Mouse (Mus musculus) Patski (cell line): ENCODE measurements around the gene Krtap10-10. TPM values are rescaled to one million over a fixed set of nuclear protein-coding genes. Genes with fewer than 3 reads are reported as not detected.

Source experiments
- ATAC-seq: fragments of 100-300 bp; one replicate; pipeline ENCODE4 v1.8.0; 2021
- CTCF ChIA-PET: fragments of 350-600 bp; sonication (Branson Sonifier 250); formaldehyde crosslinking; loops from one replicate; lab custom pipeline; 2022; ENCODE audit warnings: inconsistent platforms; lab: Charles Lee
- POLR2A ChIA-PET: fragments of 350-600 bp; sonication (Branson Sonifier 250); formaldehyde crosslinking; loops from one replicate; lab custom pipeline; 2022; ENCODE audit warnings: antibody characterized with exemption, inconsistent platforms; lab: Charles Lee
- DNase-seq: peaks from one replicate; pipeline ENCODE4 v3.0.0-alpha.2; 2011; ENCODE audit warnings: low read depth, low spot score
- H3K27me3 ChIP-seq: fragments of 371-371 bp; one replicate; pipeline ENCODE4 v1.5.1; 2021
- CTCF ChIP-seq: fragments of 100-300 bp; IDR thresholded peaks from one replicate; pipeline ENCODE4 v1.5.1; 2021
- in situ Hi-C: fragments of 300-500 bp; cut with MboI; formaldehyde crosslinking; loops from 3 replicates; pipeline ENCODE4 v1.11.1; 2018; ENCODE audit warnings: low pct_unique_long_range_greater_than_20kb, mixed read lengths
- polyA plus RNA-seq: library from polyadenylated mRNA; unstranded; gene quantifications from one replicate; pipeline ENCODE4 v1.2.3, GENCODE M21; 2021

Gene Krtap10-10
- polyA plus RNA-seq, 1 experiment from 2014 or later: not detected

GRCm38 (mm10) chr10:77867546-77867945 is 31.8 kb downstream of the Krtap10-10 start:
- DNase-seq (no peak), ATAC-seq (no peak)
- in situ Hi-C loops: no loop called here
- no peak for TF ChIP-seq CTCF
- POLR2A ChIA-PET: no interaction called here
- CTCF ChIA-PET: no interaction called here
- peaks cover 18% of the 10 kb centered on the region for H3K27me3 ChIP-seq

GRCm38 (mm10) chr10:77869651-77870050 is 33.9 kb downstream of the Krtap10-10 start:
- ATAC-seq (no peak), DNase-seq (no peak)
- POLR2A ChIA-PET: no interaction called here
- peaks cover 8% of the 10 kb centered on the region for H3K27me3 ChIP-seq
- in situ Hi-C loops: no loop called here
- no peak for TF ChIP-seq CTCF
- CTCF ChIA-PET: no interaction called here

DNA sequence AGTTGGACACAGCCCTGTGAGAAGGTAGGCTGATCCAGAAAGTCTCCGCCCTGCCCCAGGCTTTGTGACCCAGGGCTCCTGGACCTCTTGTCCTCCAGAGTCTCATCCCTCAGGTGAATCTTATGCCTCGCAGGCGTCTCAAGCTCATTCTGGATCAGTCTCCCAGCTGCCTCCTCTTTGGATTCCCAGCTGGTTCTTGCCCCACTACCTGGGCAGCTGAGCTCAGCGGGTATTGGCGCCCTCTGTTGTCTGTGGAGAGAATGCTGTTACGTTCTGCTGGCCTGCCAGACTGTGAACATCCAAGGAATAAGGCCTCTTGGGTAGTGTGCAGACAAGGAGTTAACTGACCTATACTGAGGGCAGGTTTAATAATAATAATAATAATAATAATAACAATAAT is 43.2 kb downstream of the Krtap10-10 start:
- H3K27me3 ChIP-seq: peaks cover 11% of the 10 kb centered on the region
- no peak for TF ChIP-seq CTCF
- CTCF ChIA-PET: interaction anchor here (0.6 to 1.3 kb wide), 2 partner anchors 34 to 221 kb away, joined by 3 read pairs; no protein-coding TSS in a partner anchor
- ATAC-seq: no peak
- in situ Hi-C loops: no loop called here
- no peak for DNase-seq
- POLR2A ChIA-PET: no interaction called here

- DNase-seq (no peak), ATAC-seq (no peak)
- H3K27me3 ChIP-seq: peaks cover 18% of the 10 kb centered on the region
- ChIA-PET CTCF (no interaction called here), POLR2A (no interaction called here)
- in situ Hi-C loops: no loop called here
- TF ChIP-seq CTCF: no peak
These were observed 44.6 kb downstream of the Krtap10-10 start for GRCm38 (mm10) chr10:77880305-77880704.

- ChIA-PET CTCF (no interaction called here), POLR2A (no interaction called here)
- TF ChIP-seq CTCF: no peak
- peaks cover 11% of the 10 kb centered on the region for H3K27me3 ChIP-seq
- no peak for DNase-seq
- in situ Hi-C loops: no loop called here
- no peak for ATAC-seq
These were observed 46.8 kb downstream of the Krtap10-10 start for GRCm38 (mm10) chr10:77882553-77882952.

- POLR2A ChIA-PET: no interaction called here
- CTCF ChIA-PET: no interaction called here
- no peak for TF ChIP-seq CTCF
- in situ Hi-C loops: no loop called here
- ATAC-seq: no peak
- DNase-seq: no peak
- H3K27me3 ChIP-seq: peaks cover 14% of the 10 kb centered on the region
These were observed 50.4 kb downstream of the Krtap10-10 start for GRCm38 (mm10) chr10:77886007-77886747.

Other genes with a start within 250 kb of the Krtap10-10 start
- 235 TPM for gene Sumo3, start 229.8 kb upstream of the Krtap10-10 start, polyA plus RNA-seq
- gene Gm49325, start 229.8 kb upstream of the Krtap10-10 start, polyA plus RNA-seq: 5.5 TPM
- 67.6 TPM for gene Ube2g2, start 213.7 kb upstream of the Krtap10-10 start, polyA plus RNA-seq
- gene Tspear, start 149.4 kb upstream of the Krtap10-10 start, polyA plus RNA-seq: not detected
- not detected for gene Gm19402, start 145.2 kb upstream of the Krtap10-10 start, polyA plus RNA-seq
- not detected for gene Gm9508, start 138.7 kb upstream of the Krtap10-10 start, polyA plus RNA-seq
- gene Gm10272, start 129.3 kb upstream of the Krtap10-10 start, polyA plus RNA-seq: not detected
- gene Gm10024, start 124.5 kb upstream of the Krtap10-10 start, polyA plus RNA-seq: not detected
- gene Gm10142, start 120.1 kb upstream of the Krtap10-10 start, polyA plus RNA-seq: not detected
- not detected for gene Krtap12-1, start 115.3 kb upstream of the Krtap10-10 start, polyA plus RNA-seq
- not detected for gene Gm10100, start 109.5 kb upstream of the Krtap10-10 start, polyA plus RNA-seq
- not detected for gene Gm18596, start 93.3 kb upstream of the Krtap10-10 start, polyA plus RNA-seq
- not detected for gene Gm9736, start 84.6 kb upstream of the Krtap10-10 start, polyA plus RNA-seq
- not detected for gene Gm3233, start 76.3 kb upstream of the Krtap10-10 start, polyA plus RNA-seq
- gene Gm3238, start 64.6 kb upstream of the Krtap10-10 start, polyA plus RNA-seq: not detected
- gene Gm7138, start 59.0 kb upstream of the Krtap10-10 start, polyA plus RNA-seq: not detected
- gene Gm3250, start 53.4 kb upstream of the Krtap10-10 start, polyA plus RNA-seq: not detected
- not detected for gene Gm7137, start 47.7 kb upstream of the Krtap10-10 start, polyA plus RNA-seq
- gene Gm9639, start 40.9 kb upstream of the Krtap10-10 start, polyA plus RNA-seq: not detected
- gene Gm19668, start 36.8 kb upstream of the Krtap10-10 start, polyA plus RNA-seq: not detected
- not detected for gene Gm9507, start 24.1 kb upstream of the Krtap10-10 start, polyA plus RNA-seq
- not detected for gene Gm2696, start 21.3 kb upstream of the Krtap10-10 start, polyA plus RNA-seq
- gene Krtap10-4, start 8.9 kb upstream of the Krtap10-10 start, polyA plus RNA-seq: not detected
- gene Gm36176, start 10.9 kb downstream of the Krtap10-10 start, polyA plus RNA-seq: not detected
- not detected for gene Gm10318, start 16.9 kb downstream of the Krtap10-10 start, polyA plus RNA-seq
- not detected for gene Gm3285, start 26.0 kb downstream of the Krtap10-10 start, polyA plus RNA-seq
- gene Lrrc3, start 66.6 kb downstream of the Krtap10-10 start, polyA plus RNA-seq: 0.01 TPM
- gene Trpm2, start 134.6 kb downstream of the Krtap10-10 start, polyA plus RNA-seq: 0.21 TPM
- gene 1810043G02Rik, start 142.6 kb downstream of the Krtap10-10 start, polyA plus RNA-seq: 38.5 TPM
- 131 TPM for gene Pfkl, start 174.1 kb downstream of the Krtap10-10 start, polyA plus RNA-seq
- 0.26 TPM for gene Dnmt3l, start 206.0 kb downstream of the Krtap10-10 start, polyA plus RNA-seq
- gene Aire, start 207.7 kb downstream of the Krtap10-10 start, polyA plus RNA-seq: 0.13 TPM
- 3.7 TPM for gene Icosl, start 233.4 kb downstream of the Krtap10-10 start, polyA plus RNA-seq